Mouse (Mus musculus): ENCODE results near the gene Zfp276. TPM values are rescaled to one million over a fixed set of nuclear protein-coding genes. Genes with fewer than 3 reads are reported as not detected.
"Not testable (repeated sequence)": the region's sequence is repeated elsewhere in the genome, so short reads cannot be mapped to it uniquely, and the experiment has no call there.

Zfp276 gene
- polyA plus RNA-seq, 1 experiment from 2014 or later = 15.5 TPM

DNA sequence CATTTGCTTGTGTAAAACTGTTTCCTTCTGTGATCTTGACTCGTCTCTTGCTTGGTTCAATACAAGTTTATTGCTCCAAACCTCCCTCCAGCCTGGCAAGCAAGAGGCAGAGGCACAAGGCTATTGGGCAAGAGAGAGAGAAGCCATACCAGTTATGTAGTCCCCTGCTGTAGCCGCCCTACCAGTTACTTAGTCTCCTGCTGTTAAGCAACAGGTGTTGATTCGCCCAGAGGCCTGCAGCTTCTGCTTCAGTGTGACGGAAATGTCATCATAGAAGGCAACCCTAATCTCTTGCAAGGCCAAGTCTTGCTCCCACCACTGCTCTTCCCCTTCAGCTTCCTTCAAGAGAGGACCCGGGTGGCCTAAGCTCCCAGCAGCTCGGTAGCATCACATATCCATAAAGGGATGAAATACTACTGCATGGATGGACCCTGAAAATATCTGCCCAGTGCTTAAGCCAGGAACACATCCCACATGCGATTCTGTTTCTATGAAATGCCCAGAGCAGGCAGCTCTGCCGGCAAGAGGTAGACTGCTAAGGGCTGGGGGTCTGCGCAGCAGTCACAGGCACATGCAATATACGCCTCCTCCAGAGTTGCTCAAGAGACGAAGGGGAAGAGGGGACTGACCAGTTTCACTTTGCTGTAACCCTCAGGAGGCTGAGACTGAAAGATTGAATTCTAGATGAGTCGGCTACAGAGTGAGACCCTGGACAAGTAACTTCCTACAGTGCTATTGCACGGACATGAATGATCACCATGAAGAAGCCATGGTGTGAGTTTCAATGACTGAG is 26.5 kb downstream of the Zfp276 start:
- H3K4me2 ChIP-seq (ENCODE audit: low read length) = no peak overlapping the region
- no peak for ATAC-seq (ENCODE audit: insufficient number of reproducible peaks, insufficient read depth, low FRiP score, low read depth)
- no peaks in the 10 kb centered on the region for H3K27me3 ChIP-seq (ENCODE audit: control insufficient read depth, insufficient read depth, low read length)
- H3K36me3 ChIP-seq (ENCODE audit: control insufficient read depth, insufficient read depth, low read length) = peaks cover 33% of the 10 kb centered on the region
- H3K4me3 ChIP-seq (ENCODE audit: control insufficient read depth in 1 of 2, insufficient read depth in 1 of 2, low read depth in 1 of 2, low read length in 2 of 2) = no peak overlapping the region
- H3K9me3 ChIP-seq (ENCODE audit: control insufficient read depth, low read length) = no peaks in the 10 kb centered on the region
- no peak overlapping the region for H3K9ac ChIP-seq (ENCODE audit: low read length)
- H3K4me1 ChIP-seq (ENCODE audit: control insufficient read depth in 2 of 2, insufficient read depth in 2 of 2, low read length in 2 of 2) = peaks cover 8% of the 10 kb centered on the region in 2 experiments
- H3K27ac ChIP-seq (replicated peaks in 1 of 2; ENCODE audit: control insufficient read depth in 1 of 2, insufficient read depth in 1 of 2, low read depth in 2 of 2, low read length in 2 of 2) = no peak overlapping the region
- WGBS = 85% methylated on average over 13 of the region's 13 CpGs

DNA sequence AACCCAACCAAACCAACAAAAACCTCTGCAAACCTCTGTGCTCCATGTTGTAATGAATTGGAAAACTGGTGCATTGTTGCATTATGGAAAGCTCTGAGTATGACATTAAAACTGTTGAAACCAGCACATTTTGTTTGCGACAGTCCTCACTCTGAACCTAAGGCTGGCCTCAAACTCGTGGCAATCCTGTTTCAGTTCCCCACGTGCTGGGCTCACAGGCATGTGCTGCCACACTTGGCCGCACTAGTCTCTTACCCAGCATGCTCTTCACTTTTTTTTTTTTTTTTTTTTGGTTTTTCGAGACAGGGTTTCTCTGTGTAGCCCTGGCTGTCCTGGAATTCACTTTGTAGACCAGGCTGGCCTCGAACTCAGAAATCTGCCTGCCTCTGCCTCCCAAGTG is 29.0 kb downstream of the Zfp276 start:
- not testable (repeated sequence) for H3K4me3 ChIP-seq (ENCODE audit: control insufficient read depth in 1 of 2, insufficient read depth in 1 of 2, low read depth in 1 of 2, low read length in 2 of 2); H3K27me3 ChIP-seq (ENCODE audit: control insufficient read depth, insufficient read depth, low read length); H3K4me1 ChIP-seq (ENCODE audit: control insufficient read depth in 2 of 2, insufficient read depth in 2 of 2, low read length in 2 of 2); H3K9ac ChIP-seq (ENCODE audit: low read length); H3K27ac ChIP-seq (replicated peaks in 1 of 2; ENCODE audit: control insufficient read depth in 1 of 2, insufficient read depth in 1 of 2, low read depth in 2 of 2, low read length in 2 of 2); ATAC-seq (ENCODE audit: insufficient number of reproducible peaks, insufficient read depth, low FRiP score, low read depth); H3K9me3 ChIP-seq (ENCODE audit: control insufficient read depth, low read length); H3K4me2 ChIP-seq (ENCODE audit: low read length)
- 93% methylated on average over 5 of the region's 6 CpGs for WGBS
- H3K36me3 ChIP-seq (ENCODE audit: control insufficient read depth, insufficient read depth, low read length) = peaks cover 40% of the 10 kb centered on the region

DNA sequence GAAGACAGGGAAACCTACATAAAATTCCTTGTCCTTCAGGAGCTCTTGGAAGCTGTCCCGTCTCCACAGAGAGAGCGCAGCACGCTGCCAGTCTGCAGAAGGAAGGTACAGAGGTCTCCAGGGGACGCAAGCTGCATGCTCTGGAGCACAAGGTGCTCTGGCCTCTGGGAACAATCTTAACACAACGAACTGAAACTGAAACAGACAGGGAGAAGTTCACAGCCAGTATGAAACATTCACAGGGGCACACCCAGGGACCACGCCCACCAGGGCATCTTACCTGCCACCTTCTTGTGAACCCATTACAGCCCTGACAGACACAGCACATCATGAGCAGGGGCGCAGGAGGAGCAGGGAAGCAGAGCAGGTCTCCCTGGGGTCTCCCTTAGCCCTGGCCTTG is 30.0 kb downstream of the Zfp276 start:
- Histone ChIP-seq H3K4me3 (ENCODE audit: control insufficient read depth in 1 of 2, insufficient read depth in 1 of 2, low read depth in 1 of 2, low read length in 2 of 2) (no peak overlapping the region), H3K4me2 (ENCODE audit: low read length) (no peak overlapping the region), H3K36me3 (ENCODE audit: control insufficient read depth, insufficient read depth, low read length) (peaks cover 49% of the 10 kb centered on the region), H3K9ac (ENCODE audit: low read length) (no peak overlapping the region), H3K27ac (replicated peaks in 1 of 2; ENCODE audit: control insufficient read depth in 1 of 2, insufficient read depth in 1 of 2, low read depth in 2 of 2, low read length in 2 of 2) (no peak overlapping the region), H3K4me1 (ENCODE audit: control insufficient read depth in 2 of 2, insufficient read depth in 2 of 2, low read length in 2 of 2) (peaks cover 7 to 8% of the 10 kb centered on the region in 2 experiments), H3K9me3 (ENCODE audit: control insufficient read depth, low read length) (no peaks in the 10 kb centered on the region), H3K27me3 (ENCODE audit: control insufficient read depth, insufficient read depth, low read length) (no peaks in the 10 kb centered on the region)
- WGBS = 80% methylated on average over 7 of the region's 7 CpGs
- ATAC-seq (ENCODE audit: insufficient number of reproducible peaks, insufficient read depth, low FRiP score, low read depth) = no peak

DNA sequence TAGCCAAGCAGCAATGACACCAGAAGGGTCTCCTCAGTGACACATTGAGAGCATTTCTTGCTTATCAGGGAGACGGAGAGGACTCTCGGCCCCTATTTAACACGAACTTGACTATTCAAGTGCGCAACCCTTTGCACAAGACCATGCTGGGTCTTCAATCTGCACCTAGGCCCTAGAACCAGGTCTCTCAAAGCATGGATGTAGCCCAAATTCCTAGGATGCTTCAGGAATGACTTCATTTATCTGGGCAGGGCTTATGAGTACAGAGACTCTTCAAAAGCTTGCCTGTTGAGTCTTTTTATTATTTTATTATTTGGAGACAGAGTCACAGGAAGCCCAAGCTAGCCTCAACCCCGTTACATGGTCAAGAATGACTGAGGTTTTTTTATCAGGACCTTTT is 30.5 kb downstream of the Zfp276 start:
- no peak; the same call in 1 of the 2 replicates for ATAC-seq (ENCODE audit: insufficient number of reproducible peaks, insufficient read depth, low FRiP score, low read depth)
- Histone ChIP-seq H3K4me2 (ENCODE audit: low read length) (no peak overlapping the region), H3K36me3 (ENCODE audit: control insufficient read depth, insufficient read depth, low read length) (peaks cover 54% of the 10 kb centered on the region), H3K9ac (ENCODE audit: low read length) (no peak overlapping the region), H3K27ac (replicated peaks in 1 of 2; ENCODE audit: control insufficient read depth in 1 of 2, insufficient read depth in 1 of 2, low read depth in 2 of 2, low read length in 2 of 2) (no peak overlapping the region), H3K4me1 (ENCODE audit: control insufficient read depth in 2 of 2, insufficient read depth in 2 of 2, low read length in 2 of 2) (peaks cover 7 to 8% of the 10 kb centered on the region in 2 experiments), H3K9me3 (ENCODE audit: control insufficient read depth, low read length) (no peaks in the 10 kb centered on the region), H3K27me3 (ENCODE audit: control insufficient read depth, insufficient read depth, low read length) (no peaks in the 10 kb centered on the region), H3K4me3 (ENCODE audit: control insufficient read depth in 1 of 2, insufficient read depth in 1 of 2, low read depth in 1 of 2, low read length in 2 of 2) (no peak overlapping the region)
- WGBS = 36% methylated on average over 5 of the region's 5 CpGs

DNA sequence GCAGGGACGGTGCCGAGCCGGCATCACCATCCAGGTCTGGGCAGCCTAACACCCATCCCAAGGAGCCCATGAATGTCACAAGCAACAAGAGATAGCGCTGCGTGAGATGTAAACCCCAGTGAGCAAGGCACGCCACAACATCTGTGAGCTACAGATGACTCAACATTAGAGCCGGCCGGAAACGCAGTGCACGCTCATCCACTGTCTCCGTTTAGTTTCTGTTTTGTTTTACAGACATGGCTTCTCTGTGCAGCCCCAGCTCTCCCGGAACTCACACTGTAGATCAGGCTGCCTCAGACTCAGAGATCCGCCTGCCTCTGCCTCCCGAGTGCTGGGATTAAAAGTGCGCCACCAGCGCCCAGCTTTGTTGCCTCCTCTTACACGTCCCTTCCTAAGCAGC is 33.4 kb downstream of the Zfp276 start:
- no peak overlapping the region for H3K4me2 ChIP-seq (ENCODE audit: low read length)
- H3K9ac ChIP-seq (ENCODE audit: low read length) = no peak overlapping the region
- ATAC-seq (ENCODE audit: insufficient number of reproducible peaks, insufficient read depth, low FRiP score, low read depth) = no peak
- H3K36me3 ChIP-seq (ENCODE audit: control insufficient read depth, insufficient read depth, low read length) = peaks cover 39% of the 10 kb centered on the region
- 94% methylated on average over 17 of the region's 17 CpGs for WGBS
- no peaks in the 10 kb centered on the region for H3K27me3 ChIP-seq (ENCODE audit: control insufficient read depth, insufficient read depth, low read length)
- no peak overlapping the region for H3K27ac ChIP-seq (replicated peaks in 1 of 2; ENCODE audit: control insufficient read depth in 1 of 2, insufficient read depth in 1 of 2, low read depth in 2 of 2, low read length in 2 of 2)
- H3K9me3 ChIP-seq (ENCODE audit: control insufficient read depth, low read length) = no peaks in the 10 kb centered on the region
- H3K4me3 ChIP-seq (ENCODE audit: control insufficient read depth in 1 of 2, insufficient read depth in 1 of 2, low read depth in 1 of 2, low read length in 2 of 2) = no peak overlapping the region
- H3K4me1 ChIP-seq (ENCODE audit: control insufficient read depth in 2 of 2, insufficient read depth in 2 of 2, low read length in 2 of 2) = peaks cover 9 to 15% of the 10 kb centered on the region in 2 experiments

DNA sequence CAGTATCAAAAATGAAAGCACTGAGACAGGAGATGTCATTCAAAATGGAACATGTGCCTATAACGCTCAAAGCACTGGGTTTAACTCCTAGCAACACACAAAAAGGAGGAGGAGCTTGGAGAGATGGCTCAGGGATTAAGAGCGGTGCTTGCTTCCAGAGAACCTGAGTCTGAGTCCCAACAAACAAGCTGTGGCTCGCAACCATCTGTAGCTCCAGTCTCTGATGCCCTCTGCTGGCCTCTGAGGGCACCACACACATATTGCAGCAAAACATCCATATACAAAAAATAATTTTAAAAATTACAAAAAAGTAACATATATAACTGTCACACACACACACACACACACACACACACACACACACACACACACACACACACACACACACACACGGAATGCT is 36.2 kb downstream of the Zfp276 start:
- no peak overlapping the region for H3K4me3 ChIP-seq (ENCODE audit: control insufficient read depth in 1 of 2, insufficient read depth in 1 of 2, low read depth in 1 of 2, low read length in 2 of 2)
- 82% methylated on average over 4 of the region's 4 CpGs for WGBS
- H3K9me3 ChIP-seq (ENCODE audit: control insufficient read depth, low read length) = no peaks in the 10 kb centered on the region
- no peak overlapping the region for H3K27ac ChIP-seq (replicated peaks in 1 of 2; ENCODE audit: control insufficient read depth in 1 of 2, insufficient read depth in 1 of 2, low read depth in 2 of 2, low read length in 2 of 2)
- no peak overlapping the region for H3K9ac ChIP-seq (ENCODE audit: low read length)
- H3K27me3 ChIP-seq (ENCODE audit: control insufficient read depth, insufficient read depth, low read length) = no peaks in the 10 kb centered on the region
- H3K4me2 ChIP-seq (ENCODE audit: low read length) = no peak overlapping the region
- no peak for ATAC-seq (ENCODE audit: insufficient number of reproducible peaks, insufficient read depth, low FRiP score, low read depth)
- peaks cover 57% of the 10 kb centered on the region for H3K36me3 ChIP-seq (ENCODE audit: control insufficient read depth, insufficient read depth, low read length)
- H3K4me1 ChIP-seq (ENCODE audit: control insufficient read depth in 2 of 2, insufficient read depth in 2 of 2, low read length in 2 of 2) = peaks cover 2 to 7% of the 10 kb centered on the region in 2 experiments; a peak in 2 of 4 replicates

DNA sequence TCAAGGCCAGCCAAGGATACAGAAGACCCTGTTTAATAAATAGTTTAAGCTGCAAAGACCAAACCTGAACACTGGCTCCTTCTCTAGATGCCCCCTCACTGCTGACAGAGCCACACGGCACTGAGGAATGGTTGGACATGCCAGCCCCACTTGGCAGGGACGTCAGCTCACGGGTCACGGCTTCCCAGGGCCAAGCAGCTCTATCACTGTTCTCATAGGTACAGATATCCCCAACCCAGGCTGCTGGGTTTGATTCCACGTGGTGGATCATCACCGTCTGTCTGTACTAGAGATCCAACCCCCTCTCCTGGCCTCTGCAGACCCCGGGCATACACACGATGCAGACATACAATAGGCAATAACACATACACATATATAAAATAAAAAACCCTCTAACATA is 36.7 kb downstream of the Zfp276 start:
- Histone ChIP-seq H3K27ac (replicated peaks in 1 of 2; ENCODE audit: control insufficient read depth in 1 of 2, insufficient read depth in 1 of 2, low read depth in 2 of 2, low read length in 2 of 2) (no peak overlapping the region), H3K9me3 (ENCODE audit: control insufficient read depth, low read length) (no peaks in the 10 kb centered on the region), H3K4me2 (ENCODE audit: low read length) (no peak overlapping the region), H3K4me3 (ENCODE audit: control insufficient read depth in 1 of 2, insufficient read depth in 1 of 2, low read depth in 1 of 2, low read length in 2 of 2) (no peak overlapping the region), H3K36me3 (ENCODE audit: control insufficient read depth, insufficient read depth, low read length) (peaks cover 62% of the 10 kb centered on the region), H3K4me1 (ENCODE audit: control insufficient read depth in 2 of 2, insufficient read depth in 2 of 2, low read length in 2 of 2) (peaks cover 2 to 7% of the 10 kb centered on the region in 2 experiments; a peak in 2 of 4 replicates), H3K9ac (ENCODE audit: low read length) (no peak overlapping the region), H3K27me3 (ENCODE audit: control insufficient read depth, insufficient read depth, low read length) (no peaks in the 10 kb centered on the region)
- no peak for ATAC-seq (ENCODE audit: insufficient number of reproducible peaks, insufficient read depth, low FRiP score, low read depth)
- WGBS = 96% methylated on average over 8 of the region's 8 CpGs
